Mouse (Mus musculus): ENCODE results near the gene Morc3.

GRCm38 (mm10) chr16:93917712-93918678 is 86.1 kb downstream of the Morc3 start:
- TF ChIP-seq CTCF (IDR thresholded peaks at IDR 0.05; ENCODE audit: borderline replicate concordance, extremely low read depth, insufficient read depth, insufficient read length), result peak; percentile 87
- no peak for TF ChIP-seq POLR2A (IDR thresholded peaks at IDR 0.05; ENCODE audit: borderline replicate concordance, extremely low read depth, insufficient read depth, insufficient read length, poor library complexity, severe bottlenecking)
